8 mouse cellular contexts compared by ENCODE assay signal in the genomic region with DNA sequence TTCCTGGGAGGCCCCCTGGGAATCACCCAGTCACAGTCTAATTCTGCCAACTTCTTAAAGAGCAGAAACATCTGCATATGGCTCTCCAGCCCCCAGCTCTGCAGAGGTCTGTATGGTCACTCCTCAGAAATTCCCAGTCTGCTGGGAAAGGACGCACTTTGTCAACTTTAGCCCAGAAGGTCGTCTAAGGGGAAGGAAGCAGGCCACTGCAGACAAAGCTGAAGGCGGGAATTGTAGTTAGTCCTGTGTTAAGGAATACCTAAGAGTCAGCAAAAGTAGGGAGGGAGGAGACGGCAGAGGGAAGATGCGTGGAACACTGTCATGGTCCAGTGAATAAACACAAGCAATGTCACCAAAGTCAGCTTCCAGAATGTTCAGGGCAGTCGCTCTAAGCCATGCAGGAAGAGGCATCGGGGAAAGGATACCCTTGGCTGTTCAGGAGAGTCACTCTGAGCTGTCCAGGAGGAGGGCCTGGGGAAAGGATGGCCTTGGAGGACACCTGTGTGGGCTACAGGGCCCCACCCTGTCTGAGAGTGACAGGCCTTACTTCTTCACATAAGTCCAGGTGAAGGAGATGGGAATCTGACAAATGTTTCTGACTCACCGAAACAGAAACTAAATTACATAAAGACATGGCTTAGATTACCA.
DNase-seq lines count a peak whose midpoint lies in the region; ATAC-seq lines count a peak whose summit lies in the region.

No protein-coding gene starts in this region.

- DNase-seq in embryonic facial prominence, embryonic 11.5 days (ENCODE audit: low spot score): no peak
- DNase-seq in thymus, postnatal 36 days: no peak

- no peak overlapping the region for H3K27ac ChIP-seq in hindbrain, embryonic 15.5 days (replicated peaks)
- no peak overlapping the region for H3K27ac ChIP-seq in hindbrain, embryonic 13.5 days
- H3K27ac ChIP-seq in embryonic facial prominence, embryonic 11.5 days (replicated peaks; ENCODE audit: low read depth, low read length): no peak overlapping the region
- H3K27ac ChIP-seq in intestine, embryonic 15.5 days: no peak overlapping the region
- H3K27ac ChIP-seq in liver, embryonic 15.5 days (replicated peaks): no peak overlapping the region

- peak; percentile 59; the same call in 1 of the 2 replicates for ATAC-seq in hindbrain, embryonic 15.5 days (ENCODE audit: low FRiP score, low read depth)
- no peak for ATAC-seq in hindbrain, embryonic 13.5 days (ENCODE audit: low FRiP score)
- ATAC-seq in embryonic facial prominence, embryonic 11.5 days (replicated peaks; ENCODE audit: insufficient number of reproducible peaks, low FRiP score, low TSS enrichment, low read depth): 0 out of 2 replicates have a peak, but pooled peaks have one; percentile 52
- ATAC-seq in intestine, embryonic 15.5 days: peak; percentile 26; the same call in 1 of the 2 replicates
- peak; percentile 22; the same call in 1 of the 2 replicates for ATAC-seq in liver, embryonic 15.5 days (ENCODE audit: insufficient read depth)
- no peak for ATAC-seq in megakaryocyte-erythroid progenitor cell, adult 5-6 weeks (replicated peaks; ENCODE audit: low FRiP score, low TSS enrichment, poor library complexity, severe bottlenecking)
- no peak for ATAC-seq in erythroid progenitor cell, adult 5-6 weeks (replicated peaks; ENCODE audit: low FRiP score, poor library complexity, severe bottlenecking)

- no peaks in the 10 kb centered on the region for H3K9me3 ChIP-seq in hindbrain, embryonic 15.5 days
- no peaks in the 10 kb centered on the region for H3K9me3 ChIP-seq in hindbrain, embryonic 13.5 days
- H3K9me3 ChIP-seq in embryonic facial prominence, embryonic 11.5 days (replicated peaks; ENCODE audit: control insufficient read depth, low read length): no peaks in the 10 kb centered on the region
- no peaks in the 10 kb centered on the region for H3K9me3 ChIP-seq in intestine, embryonic 15.5 days
- no peaks in the 10 kb centered on the region for H3K9me3 ChIP-seq in liver, embryonic 15.5 days (replicated peaks)

- H3K27me3 ChIP-seq in hindbrain, embryonic 15.5 days: no peaks in the 10 kb centered on the region
- H3K27me3 ChIP-seq in hindbrain, embryonic 13.5 days: peaks cover 6% of the 10 kb centered on the region; the same call in 1 of the 2 replicates
- no peaks in the 10 kb centered on the region for H3K27me3 ChIP-seq in embryonic facial prominence, embryonic 11.5 days (ENCODE audit: control insufficient read depth, insufficient read depth, low read length)
- H3K27me3 ChIP-seq in intestine, embryonic 15.5 days (replicated peaks): no peaks in the 10 kb centered on the region
- H3K27me3 ChIP-seq in liver, embryonic 15.5 days: no peaks in the 10 kb centered on the region

- no peak overlapping the region for H3K9ac ChIP-seq in hindbrain, embryonic 15.5 days
- H3K9ac ChIP-seq in hindbrain, embryonic 13.5 days: no peak overlapping the region
- no peak overlapping the region for H3K9ac ChIP-seq in embryonic facial prominence, embryonic 11.5 days (replicated peaks; ENCODE audit: low read length)
- H3K9ac ChIP-seq in intestine, embryonic 15.5 days: no peak overlapping the region
- no peak overlapping the region for H3K9ac ChIP-seq in liver, embryonic 15.5 days

- H3K4me1 ChIP-seq in hindbrain, embryonic 15.5 days (replicated peaks): no peaks in the 10 kb centered on the region; the same call in 1 of the 2 replicates
- no peaks in the 10 kb centered on the region; the same call in 1 of the 2 replicates for H3K4me1 ChIP-seq in hindbrain, embryonic 13.5 days (replicated peaks)
- no peaks in the 10 kb centered on the region for H3K4me1 ChIP-seq in embryonic facial prominence, embryonic 11.5 days (ENCODE audit: control insufficient read depth, insufficient read depth, low read length)
- H3K4me1 ChIP-seq in intestine, embryonic 15.5 days (replicated peaks): 0 out of 2 replicates have a peak, but pooled peaks cover 8% of the 10 kb centered on the region
- peaks cover 1% of the 10 kb centered on the region; the same call in 1 of the 2 replicates for H3K4me1 ChIP-seq in liver, embryonic 15.5 days (replicated peaks)

- H3K4me2 ChIP-seq in hindbrain, embryonic 15.5 days: no peak overlapping the region
- H3K4me2 ChIP-seq in hindbrain, embryonic 13.5 days: no peak overlapping the region
- H3K4me2 ChIP-seq in embryonic facial prominence, embryonic 11.5 days (ENCODE audit: low read depth, low read length): no peak overlapping the region
- no peak overlapping the region for H3K4me2 ChIP-seq in intestine, embryonic 15.5 days (replicated peaks)
- no peak overlapping the region for H3K4me2 ChIP-seq in liver, embryonic 15.5 days

- WGBS in hindbrain, embryonic 15.5 days: 46% methylated on average over 8 of the region's 8 CpGs
- WGBS in hindbrain, embryonic 13.5 days: 46% methylated on average over 8 of the region's 8 CpGs
- WGBS in embryonic facial prominence, embryonic 11.5 days: 48% methylated on average over 8 of the region's 8 CpGs
- WGBS in intestine, embryonic 15.5 days: 65% methylated on average over 8 of the region's 8 CpGs
- 61% methylated on average over 8 of the region's 8 CpGs for WGBS in liver, embryonic 15.5 days (ENCODE audit: insufficient replicate concordance)

- no peaks in the 10 kb centered on the region for H3K36me3 ChIP-seq in hindbrain, embryonic 15.5 days
- H3K36me3 ChIP-seq in hindbrain, embryonic 13.5 days: no peaks in the 10 kb centered on the region
- H3K36me3 ChIP-seq in embryonic facial prominence, embryonic 11.5 days (replicated peaks; ENCODE audit: control insufficient read depth, insufficient read depth, low read depth, low read length): no peaks in the 10 kb centered on the region
- no peaks in the 10 kb centered on the region for H3K36me3 ChIP-seq in intestine, embryonic 15.5 days
- no peaks in the 10 kb centered on the region for H3K36me3 ChIP-seq in liver, embryonic 15.5 days (replicated peaks)

- no peak overlapping the region for H3K4me3 ChIP-seq in hindbrain, embryonic 15.5 days
- no peak overlapping the region for H3K4me3 ChIP-seq in hindbrain, embryonic 13.5 days
- no peak overlapping the region for H3K4me3 ChIP-seq in embryonic facial prominence, embryonic 11.5 days (ENCODE audit: low read depth, low read length)
- H3K4me3 ChIP-seq in intestine, embryonic 15.5 days (replicated peaks): no peak overlapping the region
- H3K4me3 ChIP-seq in liver, embryonic 15.5 days (replicated peaks): no peak overlapping the region

Comparison
In these comparisons a context has a peak if more than half of its experiments do, and no peak if none do; other contexts are left out.
1. ATAC-seq: peak in hindbrain, embryonic 15.5 days (single experiment), embryonic facial prominence, embryonic 11.5 days (single experiment), intestine, embryonic 15.5 days (single experiment) and liver, embryonic 15.5 days (single experiment); none in hindbrain, embryonic 13.5 days (single experiment), megakaryocyte-erythroid progenitor cell, adult 5-6 weeks (single experiment) and erythroid progenitor cell, adult 5-6 weeks (single experiment).